Mouse (Mus musculus): ENCODE measurements around the gene Pfkl. TPM values are rescaled to one million over a fixed set of nuclear protein-coding genes. Genes with fewer than 3 reads are reported as not detected.
"Not testable (repeated sequence)": the region's sequence is repeated elsewhere in the genome, so short reads cannot be mapped to it uniquely, and the experiment has no call there.

The Pfkl gene
- polyA plus RNA-seq, 1 experiment from 2014 or later, result 35.6 TPM

DNA sequence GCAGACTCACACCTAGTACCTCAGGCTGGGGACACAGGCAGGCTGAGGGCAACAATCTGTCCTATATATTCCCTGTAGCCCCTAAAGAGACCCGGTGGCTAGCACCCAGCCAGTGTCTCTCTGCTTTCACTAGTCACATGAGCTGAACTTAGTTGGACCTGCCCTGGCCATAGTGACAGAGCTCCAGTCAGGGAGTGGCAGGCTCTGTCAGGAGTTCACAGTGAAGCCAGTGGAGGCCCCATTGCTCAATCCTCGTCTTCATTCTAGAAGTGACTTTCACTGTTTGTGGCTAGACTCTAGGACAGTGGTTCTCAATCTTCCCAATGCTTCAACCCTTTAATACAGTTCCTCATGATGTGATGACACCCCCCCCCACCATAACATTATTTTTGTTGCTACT lies 22.1 kb upstream of the Pfkl start:
- no peaks in the 10 kb centered on the region for H3K27me3 ChIP-seq (replicated peaks; ENCODE audit: insufficient read depth, low read length)
- no peak overlapping the region for H3K27ac ChIP-seq (ENCODE audit: low read length)
- DNase-seq (ENCODE audit: low spot score) (no peak), ATAC-seq (no peak)
- no peak overlapping the region for H3K4me3 ChIP-seq (ENCODE audit: low read depth, low read length)
- no peak for TF ChIP-seq CTCF (IDR thresholded peaks at IDR 0.05)
- no peak for TF ChIP-seq EP300 (IDR thresholded peaks at IDR 0.05)
- H3K9me3 ChIP-seq (ENCODE audit: low read length), result no peaks in the 10 kb centered on the region
- H3K4me2 ChIP-seq (replicated peaks; ENCODE audit: low read depth, low read length), result no peak overlapping the region
- no peaks in the 10 kb centered on the region for H3K36me3 ChIP-seq (ENCODE audit: insufficient read depth, low read length)
- no peak overlapping the region for H3K9ac ChIP-seq (replicated peaks; ENCODE audit: low read depth)
- no peaks in the 10 kb centered on the region for H3K4me1 ChIP-seq (ENCODE audit: insufficient read depth, low read depth, low read length)
- WGBS, result 72% methylated on average over 2 of the region's 2 CpGs

DNA sequence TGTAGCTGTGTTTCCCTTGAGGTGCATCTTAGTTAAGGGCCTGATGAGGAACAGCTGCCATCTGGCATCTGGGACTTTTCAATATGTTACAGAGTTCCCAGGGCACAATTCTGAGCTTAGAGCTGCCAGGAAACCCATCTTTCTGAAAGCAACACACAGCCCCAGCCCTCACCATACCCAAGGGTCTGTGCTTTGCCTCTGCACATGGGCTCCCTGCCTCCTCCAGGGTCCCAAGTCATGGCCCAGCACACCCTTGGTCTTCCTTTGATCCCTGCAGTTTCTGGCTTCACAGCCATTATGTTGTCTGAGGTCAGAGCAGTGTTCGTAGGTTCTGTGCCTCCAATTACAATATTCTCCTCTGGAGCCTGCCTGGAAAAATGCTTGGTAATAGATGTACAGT lies 19.2 kb upstream of the Pfkl start:
- no peak overlapping the region for H3K27ac ChIP-seq (ENCODE audit: low read length)
- TF ChIP-seq EP300 (IDR thresholded peaks at IDR 0.05), result no peak
- no peak for TF ChIP-seq CTCF (IDR thresholded peaks at IDR 0.05)
- H3K9ac ChIP-seq (replicated peaks; ENCODE audit: low read depth), result no peak overlapping the region
- DNase-seq (ENCODE audit: low spot score) (no peak), ATAC-seq (no peak)
- H3K4me2 ChIP-seq (replicated peaks; ENCODE audit: low read depth, low read length), result no peak overlapping the region
- H3K4me3 ChIP-seq (ENCODE audit: low read depth, low read length), result no peak overlapping the region
- 90% methylated on average over 1 of the region's 1 CpGs for WGBS
- no peaks in the 10 kb centered on the region for H3K27me3 ChIP-seq (replicated peaks; ENCODE audit: insufficient read depth, low read length)
- H3K36me3 ChIP-seq (ENCODE audit: insufficient read depth, low read length), result no peaks in the 10 kb centered on the region
- no peaks in the 10 kb centered on the region for H3K9me3 ChIP-seq (ENCODE audit: low read length)
- H3K4me1 ChIP-seq (ENCODE audit: insufficient read depth, low read depth, low read length), result no peaks in the 10 kb centered on the region

- Histone ChIP-seq H3K27me3 (replicated peaks; ENCODE audit: insufficient read depth, low read length) (no peaks in the 10 kb centered on the region), H3K27ac (ENCODE audit: low read length) (no peak overlapping the region), H3K9ac (replicated peaks; ENCODE audit: low read depth) (no peak overlapping the region), H3K4me1 (ENCODE audit: insufficient read depth, low read depth, low read length) (no peaks in the 10 kb centered on the region), H3K36me3 (ENCODE audit: insufficient read depth, low read length) (no peaks in the 10 kb centered on the region), H3K4me3 (ENCODE audit: low read depth, low read length) (no peak overlapping the region), H3K9me3 (ENCODE audit: low read length) (no peaks in the 10 kb centered on the region), H3K4me2 (replicated peaks; ENCODE audit: low read depth, low read length) (no peak overlapping the region)
- peak; percentile 76 for ATAC-seq
- peak; percentile 91 for DNase-seq (ENCODE audit: low spot score)
- WGBS, result 3% methylated on average over 5 of the region's 5 CpGs
- TF ChIP-seq CTCF (IDR thresholded peaks at IDR 0.05) (peak; percentile 98), EP300 (IDR thresholded peaks at IDR 0.05) (no peak)
Observed at GRCm38 (mm10) chr10:78028129-78028528, 18.2 kb upstream of the Pfkl start.

GRCm38 (mm10) chr10:78025453-78025852 lies 15.6 kb upstream of the Pfkl start:
- peak; percentile 59 for TF ChIP-seq CTCF (IDR thresholded peaks at IDR 0.05)
- DNase-seq (ENCODE audit: low spot score), result peak; percentile 35
- H3K9me3 ChIP-seq (ENCODE audit: low read length); H3K4me2 ChIP-seq (replicated peaks; ENCODE audit: low read depth, low read length); H3K4me1 ChIP-seq (ENCODE audit: insufficient read depth, low read depth, low read length); H3K9ac ChIP-seq (replicated peaks; ENCODE audit: low read depth); H3K4me3 ChIP-seq (ENCODE audit: low read depth, low read length); ATAC-seq; H3K27ac ChIP-seq (ENCODE audit: low read length); H3K36me3 ChIP-seq (ENCODE audit: insufficient read depth, low read length); H3K27me3 ChIP-seq (replicated peaks; ENCODE audit: insufficient read depth, low read length): not testable (repeated sequence)
- 78% methylated on average over 6 of the region's 8 CpGs for WGBS

DNA sequence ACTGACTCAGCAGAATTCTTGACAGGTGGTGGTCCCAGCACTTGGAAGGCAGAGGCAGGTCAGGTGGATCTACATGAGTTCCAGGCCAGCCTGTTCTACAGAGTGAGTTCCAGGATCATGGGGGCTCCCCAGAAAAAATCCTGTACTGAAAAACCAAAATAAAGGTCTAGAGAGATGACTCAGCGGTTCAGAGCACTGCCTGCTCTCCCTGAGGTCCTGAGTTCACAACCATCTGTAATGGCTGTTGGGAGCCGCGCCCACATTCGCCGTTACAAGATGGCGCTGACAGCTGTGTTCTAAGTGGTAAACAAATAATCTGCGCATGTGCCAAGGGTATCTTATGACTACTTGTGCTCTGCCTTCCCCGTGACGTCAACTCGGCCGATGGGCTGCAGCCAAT lies 10.1 kb upstream of the Pfkl start:
- H3K9me3 ChIP-seq (ENCODE audit: low read length); H3K4me2 ChIP-seq (replicated peaks; ENCODE audit: low read depth, low read length); H3K9ac ChIP-seq (replicated peaks; ENCODE audit: low read depth); DNase-seq (ENCODE audit: low spot score); H3K27me3 ChIP-seq (replicated peaks; ENCODE audit: insufficient read depth, low read length); H3K36me3 ChIP-seq (ENCODE audit: insufficient read depth, low read length); H3K4me3 ChIP-seq (ENCODE audit: low read depth, low read length); ATAC-seq; H3K27ac ChIP-seq (ENCODE audit: low read length); H3K4me1 ChIP-seq (ENCODE audit: insufficient read depth, low read depth, low read length): not testable (repeated sequence)
- WGBS, result 97% methylated on average over 6 of the region's 11 CpGs

GRCm38 (mm10) chr10:78019291-78019690 lies 9.4 kb upstream of the Pfkl start:
- no peak for DNase-seq (ENCODE audit: low spot score)
- Histone ChIP-seq H3K9ac (replicated peaks; ENCODE audit: low read depth) (no peak overlapping the region), H3K9me3 (ENCODE audit: low read length) (no peaks in the 10 kb centered on the region), H3K36me3 (ENCODE audit: insufficient read depth, low read length) (no peaks in the 10 kb centered on the region), H3K4me3 (ENCODE audit: low read depth, low read length) (no peak overlapping the region), H3K27me3 (replicated peaks; ENCODE audit: insufficient read depth, low read length) (no peaks in the 10 kb centered on the region), H3K4me1 (ENCODE audit: insufficient read depth, low read depth, low read length) (no peaks in the 10 kb centered on the region), H3K4me2 (replicated peaks; ENCODE audit: low read depth, low read length) (no peak overlapping the region), H3K27ac (ENCODE audit: low read length) (no peak overlapping the region)
- no peak for ATAC-seq
- 76% methylated on average over 3 of the region's 4 CpGs for WGBS
- TF ChIP-seq CTCF (IDR thresholded peaks at IDR 0.05) (no peak), EP300 (IDR thresholded peaks at IDR 0.05) (no peak)

DNA sequence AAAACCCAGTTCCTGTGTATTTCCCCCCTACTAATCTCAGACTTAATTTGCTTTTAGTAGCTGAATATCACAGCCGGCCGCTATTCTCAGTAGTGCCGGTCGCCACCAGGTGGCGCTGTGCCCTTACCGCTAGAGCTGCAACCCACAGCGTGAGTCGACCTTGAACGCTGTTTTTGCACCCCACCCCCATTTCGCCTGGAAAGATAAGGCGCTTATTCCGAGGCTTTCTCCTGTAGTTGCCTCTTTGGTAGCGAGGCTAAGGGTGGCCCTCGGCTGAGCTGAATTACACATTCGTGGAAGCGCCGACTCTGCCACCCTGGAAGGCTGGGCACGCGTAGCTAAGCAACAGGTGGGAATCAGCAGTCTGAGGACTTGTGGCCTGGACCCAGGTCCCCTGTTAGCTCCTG lies 8.9 kb upstream of the Pfkl start:
- DNase-seq (ENCODE audit: low spot score), result peak; percentile 83
- 12% methylated on average over 19 of the region's 19 CpGs for WGBS
- Histone ChIP-seq H3K27me3 (replicated peaks; ENCODE audit: insufficient read depth, low read length) (no peaks in the 10 kb centered on the region), H3K4me1 (ENCODE audit: insufficient read depth, low read depth, low read length) (no peaks in the 10 kb centered on the region), H3K36me3 (ENCODE audit: insufficient read depth, low read length) (no peaks in the 10 kb centered on the region), H3K4me2 (replicated peaks; ENCODE audit: low read depth, low read length) (peak overlapping the region; percentile 47), H3K4me3 (ENCODE audit: low read depth, low read length) (peak overlapping the region; percentile 15; the same call in 1 of the 2 replicates), H3K9me3 (ENCODE audit: low read length) (no peaks in the 10 kb centered on the region), H3K9ac (replicated peaks; ENCODE audit: low read depth) (no peak overlapping the region), H3K27ac (ENCODE audit: low read length) (no peak overlapping the region)
- peak; percentile 80 for ATAC-seq
- TF ChIP-seq EP300 (IDR thresholded peaks at IDR 0.05), result no peak
- peak; percentile 96 for TF ChIP-seq CTCF (IDR thresholded peaks at IDR 0.05)
